Mouse (Mus musculus): ENCODE measurements around the gene 4930415O20Rik.

- TF ChIP-seq CTCF (IDR thresholded peaks at IDR 0.05; ENCODE audit: insufficient read depth, low read length): no peak
- no peak for TF ChIP-seq POLR2A (IDR thresholded peaks at IDR 0.05; ENCODE audit: borderline replicate concordance, extremely low read depth, low read depth, low read length)
Measured at GRCm38 (mm10) chr15:98626487-98627212, 55.8 kb downstream of the 4930415O20Rik start.
